Comparison of ENCODE assay signal across 8 mouse cellular contexts in the genomic region with DNA sequence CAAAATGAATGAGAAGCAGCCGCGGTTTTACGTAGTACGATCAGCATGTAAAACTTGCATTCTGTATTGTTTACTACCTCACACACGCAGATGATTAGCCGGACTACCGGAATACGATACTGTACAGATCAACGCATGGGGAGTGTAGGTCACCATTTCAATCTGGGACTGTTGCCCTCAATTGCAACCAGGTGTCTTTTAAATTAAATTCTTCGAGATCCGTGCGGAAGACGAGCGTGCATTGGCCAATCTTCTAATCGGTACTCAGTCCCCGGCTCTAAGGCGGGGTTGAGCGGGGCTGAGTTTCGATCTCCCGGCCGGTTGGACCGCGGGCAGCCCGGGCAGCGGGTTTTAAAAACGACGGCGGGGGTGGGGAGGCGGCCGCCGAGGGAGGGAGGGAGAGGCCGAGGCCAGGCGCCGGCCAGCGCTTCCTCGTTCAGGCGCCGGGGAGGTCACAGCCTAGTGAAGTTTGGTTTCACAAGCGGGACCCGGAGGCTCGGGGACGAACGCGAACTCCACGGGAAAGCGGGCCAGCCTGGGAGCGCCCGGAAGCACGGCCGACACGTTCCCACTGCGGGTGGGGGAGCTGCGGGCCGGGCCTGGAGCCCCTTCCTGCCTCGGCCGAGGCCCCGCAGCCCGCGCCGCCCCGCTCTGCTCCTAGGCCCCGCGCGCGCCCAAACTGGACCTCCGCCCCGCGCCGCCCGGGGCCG. TPM values are rescaled to one million over a fixed set of nuclear protein-coding genes. Genes with fewer than 3 reads are reported as not detected.
DNase-seq lines count a peak whose midpoint lies in the region; ATAC-seq and TF ChIP-seq lines count a peak whose summit lies in the region.

No protein-coding gene starts in this region.

- dilution Hi-C loops in CH12.LX (cut with MboI; ENCODE audit: extremely low pct_ligation_motif_present, extremely low pct_unique_long_range_greater_than_20kb, low sequenced_read_pairs) = no loop called here

- peak overlapping the region; percentile 63 to 90 (median 85) for H3K4me3 ChIP-seq in CH12.LX (replicated peaks in 1 of 3; ENCODE audit: low read depth in 2 of 3, low read length in 2 of 3, poor library complexity in 1 of 3)
- H3K4me3 ChIP-seq in erythroblast, embryonic 14.5 days (replicated peaks) = peak overlapping the region; percentile 97
- peak overlapping the region; percentile 98 to 100 for H3K4me3 ChIP-seq in heart, embryonic 14.5 days (ENCODE audit: control insufficient read depth in 1 of 2, insufficient read depth in 1 of 2, low read depth in 1 of 2, low read length in 2 of 2)
- H3K4me3 ChIP-seq in lung, adult 2 months (replicated peaks; ENCODE audit: extremely low read depth, low read depth, low read length) = peak overlapping the region; percentile 87
- H3K4me3 ChIP-seq in neural tube, embryonic 14.5 days (ENCODE audit: low read depth, low read length) = peak overlapping the region; percentile 84

- peaks cover 14 to 48% of the 10 kb centered on the region in 2 experiments for H3K4me1 ChIP-seq in CH12.LX (ENCODE audit: control insufficient read depth in 1 of 2, insufficient read depth in 2 of 2)
- peaks cover 62% of the 10 kb centered on the region for H3K4me1 ChIP-seq in erythroblast, embryonic 14.5 days (ENCODE audit: control insufficient read depth)
- peaks cover 2 to 45% of the 10 kb centered on the region in 2 experiments; a peak in 3 of 4 replicates for H3K4me1 ChIP-seq in heart, embryonic 14.5 days (ENCODE audit: control insufficient read depth in 2 of 2, insufficient read depth in 2 of 2, low read length in 2 of 2)
- peaks cover 18% of the 10 kb centered on the region for H3K4me1 ChIP-seq in lung, adult 2 months (ENCODE audit: control insufficient read depth, insufficient read depth, low read length)
- peaks cover 14% of the 10 kb centered on the region; the same call in 1 of the 2 replicates for H3K4me1 ChIP-seq in neural tube, embryonic 14.5 days (ENCODE audit: control insufficient read depth, insufficient read depth, low read length)

- H3K79me2 ChIP-seq in CH12.LX (replicated peaks; ENCODE audit: control insufficient read depth, extremely low read depth, insufficient read depth, poor library complexity, severe bottlenecking) = peaks cover 55% of the 10 kb centered on the region

- H3K9ac ChIP-seq in CH12.LX (ENCODE audit: insufficient read depth, low read depth) = peak overlapping the region; percentile 97
- peak overlapping the region; percentile 97 for H3K9ac ChIP-seq in heart, embryonic 14.5 days (ENCODE audit: low read length)
- H3K9ac ChIP-seq in neural tube, embryonic 14.5 days (replicated peaks; ENCODE audit: low read depth, low read length) = peak overlapping the region; percentile 81

- peak; percentile 37; the same call in 1 of the 2 replicates for ATAC-seq in heart, embryonic 14.5 days (ENCODE audit: insufficient number of reproducible peaks, insufficient read depth, low FRiP score, low read depth)
- ATAC-seq in neural tube, embryonic 14.5 days (ENCODE audit: low read depth) = peak; percentile 52

- H3K27ac ChIP-seq in CH12.LX (ENCODE audit: insufficient read depth, low read depth) = peak overlapping the region; percentile 89
- H3K27ac ChIP-seq in heart, embryonic 14.5 days (replicated peaks in 1 of 2; ENCODE audit: control insufficient read depth in 1 of 2, insufficient read depth in 1 of 2, low read depth in 2 of 2, low read length in 2 of 2) = peak overlapping the region; percentile 100
- H3K27ac ChIP-seq in neural tube, embryonic 14.5 days (ENCODE audit: low read depth, low read length) = peak overlapping the region; percentile 98

- TF ChIP-seq POLR2A in CH12.LX (IDR thresholded peaks at IDR 0.05; ENCODE audit: low read depth, low read length) = no peak
- no peak for TF ChIP-seq POLR2A in brain, embryonic 14.5 days (IDR thresholded peaks at IDR 0.05; ENCODE audit: borderline replicate concordance, extremely low read depth, insufficient read depth, insufficient read length, poor library complexity, severe bottlenecking)
- TF ChIP-seq POLR2A in lung, adult 2 months (IDR thresholded peaks at IDR 0.05; ENCODE audit: borderline replicate concordance, extremely low read depth, low read depth, low read length) = peak; percentile 49; the same call in 1 of the 2 replicates

- TF ChIP-seq EP300 in CH12.LX (IDR thresholded peaks at IDR 0.05; ENCODE audit: low read length) = no peak

- WGBS in heart, embryonic 14.5 days = under 1% methylated on average over 59 of the region's 71 CpGs
- under 1% methylated on average over 70 of the region's 71 CpGs for WGBS in lung, adult 2 months
- WGBS in neural tube, embryonic 14.5 days = under 1% methylated on average over 55 of the region's 71 CpGs

- peak; percentile 30 for DNase-seq in CH12.LX (ENCODE audit: extremely low read depth)
- peak; percentile 55 for DNase-seq in brain, embryonic 14.5 days (ENCODE audit: low read depth)
- peak; percentile 82 for DNase-seq in kidney, postnatal 10 days
- DNase-seq in lung, adult 2 months = peak; percentile 76
- DNase-seq in testis, postnatal 10 days (ENCODE audit: low spot score) = peak; percentile 76

- no peak for TF ChIP-seq RAD21 in CH12.LX (IDR thresholded peaks at IDR 0.05; ENCODE audit: low read depth, low read length)

- no peak for TF ChIP-seq CTCF in CH12.LX (conservative IDR thresholded peaks at IDR 0.05 in 1 of 2, IDR thresholded peaks at IDR 0.05 in 1 of 2; ENCODE audit: low read depth in 2 of 2, low read length in 2 of 2)
- no peak for TF ChIP-seq CTCF in brain, embryonic 14.5 days (IDR thresholded peaks at IDR 0.05; ENCODE audit: borderline replicate concordance, extremely low read depth, insufficient read depth, insufficient read length)
- TF ChIP-seq CTCF in lung, adult 2 months (IDR thresholded peaks at IDR 0.05; ENCODE audit: insufficient read depth, low read length) = no peak

- peak overlapping the region; percentile 82; the same call in 1 of the 2 replicates for H3K4me2 ChIP-seq in CH12.LX (ENCODE audit: insufficient read depth, low read depth, poor library complexity, severe bottlenecking)
- peak overlapping the region; percentile 83 for H3K4me2 ChIP-seq in heart, embryonic 14.5 days (ENCODE audit: low read length)
- peak overlapping the region; percentile 70 for H3K4me2 ChIP-seq in neural tube, embryonic 14.5 days (ENCODE audit: low read depth, low read length)

- H3K9me3 ChIP-seq in CH12.LX (replicated peaks; ENCODE audit: low read length) = peaks cover 2% of the 10 kb centered on the region
- H3K9me3 ChIP-seq in erythroblast, embryonic 14.5 days (ENCODE audit: control insufficient read depth, low read length) = peaks cover 9% of the 10 kb centered on the region
- H3K9me3 ChIP-seq in heart, embryonic 14.5 days (ENCODE audit: control insufficient read depth, low read length) = no peaks in the 10 kb centered on the region
- no peaks in the 10 kb centered on the region for H3K9me3 ChIP-seq in neural tube, embryonic 14.5 days (ENCODE audit: control insufficient read depth, low read length)

- H3K27me3 ChIP-seq in CH12.LX (replicated peaks) = no peaks in the 10 kb centered on the region
- no peaks in the 10 kb centered on the region for H3K27me3 ChIP-seq in erythroblast, embryonic 14.5 days (ENCODE audit: control insufficient read depth)
- no peaks in the 10 kb centered on the region for H3K27me3 ChIP-seq in heart, embryonic 14.5 days (ENCODE audit: control insufficient read depth, insufficient read depth, low read length)
- H3K27me3 ChIP-seq in neural tube, embryonic 14.5 days (ENCODE audit: control insufficient read depth, insufficient read depth, low read length) = no peaks in the 10 kb centered on the region

- H3K36me3 ChIP-seq in CH12.LX (replicated peaks in 1 of 2; ENCODE audit: control insufficient read depth in 1 of 2, insufficient read depth in 1 of 2, low read length in 1 of 2) = peaks cover 4 to 23% of the 10 kb centered on the region in 2 experiments
- H3K36me3 ChIP-seq in erythroblast, embryonic 14.5 days (ENCODE audit: control insufficient read depth) = peaks cover 35% of the 10 kb centered on the region
- peaks cover 13% of the 10 kb centered on the region; the same call in 1 of the 2 replicates for H3K36me3 ChIP-seq in heart, embryonic 14.5 days (ENCODE audit: control insufficient read depth, insufficient read depth, low read length)
- no peaks in the 10 kb centered on the region for H3K36me3 ChIP-seq in neural tube, embryonic 14.5 days (ENCODE audit: control insufficient read depth, insufficient read depth, low read length)

- in situ Hi-C loops in CH12.LX (cut with MboI; ENCODE audit: low pct_ligation_motif_present, low pct_unique_long_range_greater_than_20kb, low sequenced_read_pairs) = no loop called here

TF ChIP-seq in CH12.LX, 34 proteins besides CTCF, POLR2A, EP300 and RAD21:
- TF ChIP-seq MAX (IDR thresholded peaks at IDR 0.05; ENCODE audit: low read length) = no peak
- 0 out of 2 replicates have a peak, but pooled peaks have one; percentile 51 for TF ChIP-seq MXI1 (IDR thresholded peaks at IDR 0.05; ENCODE audit: low read depth, low read length)
- TF ChIP-seq UBTF (IDR thresholded peaks at IDR 0.05; ENCODE audit: low read depth, low read length) = no peak
- TF ChIP-seq MAFK (IDR thresholded peaks at IDR 0.05; ENCODE audit: insufficient replicate concordance, low read length) = no peak
- peak; percentile 77; the same call in 1 of the 2 replicates for TF ChIP-seq SIN3A (IDR thresholded peaks at IDR 0.05; ENCODE audit: low read length)
- peak; percentile 22; the same call in 1 of the 2 replicates for TF ChIP-seq ELF1 (IDR thresholded peaks at IDR 0.05; ENCODE audit: low read depth, low read length)
- TF ChIP-seq TCF12 (IDR thresholded peaks at IDR 0.05; ENCODE audit: low read depth, low read length) = no peak
- TF ChIP-seq GABPA (IDR thresholded peaks at IDR 0.05; ENCODE audit: insufficient replicate concordance, low read depth, low read length) = no peak
- no peak for TF ChIP-seq PAX5 (IDR thresholded peaks at IDR 0.05; ENCODE audit: low read length)

RNA-seq across cellular contexts. Expression of gene Scaf11, which starts 0.7 kb away (rescaled TPM):
- total RNA-seq in CH12.LX (2012; rRNA removed) (57.2 and 63.9 TPM in 2 replicates), CH12.LX (2014; rRNA removed) (59.8 and 66.6 TPM in 2 replicates)
- polyA plus RNA-seq in CH12.LX (2012; ENCODE audit: insufficient read length, low read depth) = 88.0 and 92.0 TPM in 2 replicates
- 28.1 and 34.9 TPM in 2 replicates for polyA plus RNA-seq in brain, embryonic 14.5 days (2012; rRNA removed)
- polyA plus RNA-seq in erythroblast, embryonic 14.5 days (2012) = 2.7 TPM in 2 replicates
- polyA plus RNA-seq in heart, embryonic 14.5 days (2014; fragmentation: Nextera tagmentation; extraction: Ambion mirVana) = 59.2 and 61.8 TPM in 2 replicates
- 21.3 and 24.6 TPM in 2 replicates for polyA plus RNA-seq in lung, adult 2 months (2012; rRNA removed)
- polyA plus RNA-seq in neural tube, embryonic 14.5 days (2014; fragmentation: Nextera tagmentation; extraction: Ambion mirVana) = 43.6 and 53.3 TPM in 2 replicates

Comparison
In these comparisons a context has a peak if more than half of its experiments do, and no peak if none do; other contexts are left out.
1. Peak in every context shown above with its lines: DNase-seq, ATAC-seq, H3K4me3 ChIP-seq and H3K27ac ChIP-seq.
2. DNase-seq: peak in every context shown above with its lines; median percentile 82 in kidney, postnatal 10 days; 76 in lung, adult 2 months; 76 in testis, postnatal 10 days; 55 in brain, embryonic 14.5 days; 30 in CH12.LX.